Mouse (Mus musculus) liver, embryonic 14.5 days (tissue): ENCODE data around the gene Mark4.

Source experiments
- CTCF ChIP-seq: IDR thresholded peaks from 2 replicates; pipeline ENCODE4 v1.5.1; 2016; ENCODE audit warnings: antibody characterized with exemption, low read depth, control low read depth
- EP300 ChIP-seq: IDR thresholded peaks from 2 replicates; pipeline ENCODE4 v1.6.1; 2016; ENCODE audit warnings: antibody characterized with exemption, low read depth

DNA sequence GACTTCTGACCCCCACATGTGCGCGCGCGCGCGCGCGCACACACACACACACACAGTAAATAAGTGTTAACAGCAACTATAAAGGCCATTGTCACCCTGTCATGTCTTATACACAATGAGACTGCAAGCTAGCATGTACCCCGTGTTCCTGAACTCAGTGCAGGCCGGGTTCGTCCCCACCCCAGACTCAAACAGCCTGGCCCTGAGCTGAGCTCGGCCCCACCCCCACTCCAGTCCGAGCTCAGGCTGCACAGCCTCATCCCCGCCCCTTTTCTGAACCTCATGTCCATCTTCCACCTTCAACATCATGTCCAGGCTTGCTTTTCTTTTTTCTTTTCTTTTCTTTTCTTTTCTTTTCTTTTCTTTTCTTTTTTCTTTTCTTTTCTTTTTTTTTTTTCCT is 11.7 kb upstream of the Mark4 start:
- no peak for TF ChIP-seq CTCF
- no peak for TF ChIP-seq EP300
